Mouse (Mus musculus) megakaryocyte, embryonic 14.5 days (primary cell): Measurements from ENCODE around the gene Tfap2c. TPM values are rescaled to one million over a fixed set of nuclear protein-coding genes. Genes with fewer than 3 reads are reported as not detected.

Experiments used
- H3K27me3 ChIP-seq: replicated peaks from 2 replicates; pipeline ENCODE3; 2012; ENCODE audit warnings: inconsistent platforms
- H3K36me3 ChIP-seq: replicated peaks from 2 replicates; pipeline ENCODE3; 2012; ENCODE audit warnings: low read length, inconsistent platforms, mixed read lengths
- H3K4me1 ChIP-seq: 2 replicates; pipeline ENCODE4 v1.6.1; 2012; ENCODE audit warnings: inconsistent platforms
- H3K4me3 ChIP-seq: replicated peaks from 2 replicates; pipeline ENCODE3; 2012; ENCODE audit warnings: moderate library complexity, mild to moderate bottlenecking, inconsistent platforms
- H3K9me3 ChIP-seq: 2 replicates; pipeline ENCODE4 v1.6.1; 2012; ENCODE audit warnings: inconsistent platforms
- FLI1 ChIP-seq: IDR thresholded peaks from 2 replicates; pipeline ENCODE4 v1.6.1; 2012; ENCODE audit warnings: low read length, inconsistent platforms, mixed read lengths
- GATA1 ChIP-seq: IDR thresholded peaks from 3 replicates; pipeline ENCODE4 v1.6.1; 2012; ENCODE audit warnings: mixed read lengths, low read length, inconsistent platforms, borderline replicate concordance
- polyA plus RNA-seq: library from polyadenylated mRNA; stranded (reverse); fragments of >175 nt; gene quantifications from 2 replicates; pipeline ENCODE4 v1.2.3, GENCODE M21; 2012; ENCODE audit warnings: low replicate concordance; ENCODE audit not compliant: insufficient read depth

The Tfap2c gene
- not detected in 2 replicates for polyA plus RNA-seq

GRCm38 (mm10) chr2:172549371-172550155 is at the start of gene Tfap2c:
Gene Tfap2c, plus strand, starts transcription at chr2:172549593.
- Histone ChIP-seq H3K4me1 (peaks cover 43% of the 10 kb centered on the region), H3K9me3 (no peaks in the 10 kb centered on the region; the same call in 1 of the 2 replicates), H3K36me3 (no peaks in the 10 kb centered on the region), H3K4me3 (peak within 1 kb of the TSS; percentile 73), H3K27me3 (peaks cover 97% of the 10 kb centered on the region)
- TF ChIP-seq GATA1 (no peak), FLI1 (no peak)

GRCm38 (mm10) chr2:172500752-172501316 is 48.6 kb upstream of the Tfap2c start:
- peaks cover 15% of the 10 kb centered on the region for H3K4me1 ChIP-seq
- peaks cover 32% of the 10 kb centered on the region for H3K27me3 ChIP-seq
- no peaks in the 10 kb centered on the region for H3K9me3 ChIP-seq
- H3K36me3 ChIP-seq, result no peaks in the 10 kb centered on the region
- TF ChIP-seq GATA1, result no peak
- TF ChIP-seq FLI1, result no peak
- H3K4me3 ChIP-seq, result no peak overlapping the region

DNA sequence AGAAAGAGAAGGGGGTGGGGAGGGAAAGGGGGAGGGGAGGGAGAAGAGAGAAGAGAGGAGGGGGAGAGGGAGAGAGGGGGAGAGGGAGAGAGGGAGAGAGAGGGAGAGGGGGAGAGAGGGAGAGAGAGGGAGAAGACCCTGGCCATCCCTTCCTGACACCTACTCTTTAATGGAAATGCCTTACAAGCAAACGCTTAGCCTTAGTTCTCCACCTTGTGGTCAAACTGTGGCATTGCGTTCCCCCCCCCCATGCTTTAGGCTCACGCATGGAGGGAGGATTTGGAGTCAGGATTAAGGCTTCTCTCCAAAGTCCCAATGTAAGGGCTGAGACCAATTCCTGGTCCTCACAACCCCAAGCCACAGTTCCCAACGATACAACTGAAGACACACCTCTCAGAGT is 48.1 kb upstream of the Tfap2c start:
- Histone ChIP-seq H3K36me3 (no peaks in the 10 kb centered on the region), H3K9me3 (no peaks in the 10 kb centered on the region), H3K4me3 (no peak overlapping the region), H3K4me1 (peaks cover 15% of the 10 kb centered on the region), H3K27me3 (peaks cover 32% of the 10 kb centered on the region)
- TF ChIP-seq GATA1 (no peak), FLI1 (no peak)

- Histone ChIP-seq H3K27me3 (peaks cover 29% of the 10 kb centered on the region), H3K4me1 (peaks cover 15% of the 10 kb centered on the region), H3K36me3 (no peaks in the 10 kb centered on the region), H3K4me3 (no peak overlapping the region), H3K9me3 (no peaks in the 10 kb centered on the region)
- no peak for TF ChIP-seq FLI1
- TF ChIP-seq GATA1, result no peak
Observed at GRCm38 (mm10) chr2:172502168-172502567, 47.2 kb upstream of the Tfap2c start.

- TF ChIP-seq GATA1, result no peak
- TF ChIP-seq FLI1, result no peak
- Histone ChIP-seq H3K9me3 (no peaks in the 10 kb centered on the region), H3K36me3 (no peaks in the 10 kb centered on the region), H3K4me3 (no peak overlapping the region), H3K4me1 (peaks cover 7% of the 10 kb centered on the region; the same call in 1 of the 2 replicates), H3K27me3 (peaks cover 20% of the 10 kb centered on the region)
Observed at GRCm38 (mm10) chr2:172506121-172506520, 43.3 kb upstream of the Tfap2c start.

- TF ChIP-seq FLI1 (no peak), GATA1 (no peak)
- peaks cover 21% of the 10 kb centered on the region for H3K27me3 ChIP-seq
- no peaks in the 10 kb centered on the region for H3K9me3 ChIP-seq
- no peaks in the 10 kb centered on the region for H3K36me3 ChIP-seq
- peaks cover 4% of the 10 kb centered on the region; the same call in 1 of the 2 replicates for H3K4me1 ChIP-seq
- no peak overlapping the region for H3K4me3 ChIP-seq
Observed at GRCm38 (mm10) chr2:172510056-172510712, 39.2 kb upstream of the Tfap2c start.

DNA sequence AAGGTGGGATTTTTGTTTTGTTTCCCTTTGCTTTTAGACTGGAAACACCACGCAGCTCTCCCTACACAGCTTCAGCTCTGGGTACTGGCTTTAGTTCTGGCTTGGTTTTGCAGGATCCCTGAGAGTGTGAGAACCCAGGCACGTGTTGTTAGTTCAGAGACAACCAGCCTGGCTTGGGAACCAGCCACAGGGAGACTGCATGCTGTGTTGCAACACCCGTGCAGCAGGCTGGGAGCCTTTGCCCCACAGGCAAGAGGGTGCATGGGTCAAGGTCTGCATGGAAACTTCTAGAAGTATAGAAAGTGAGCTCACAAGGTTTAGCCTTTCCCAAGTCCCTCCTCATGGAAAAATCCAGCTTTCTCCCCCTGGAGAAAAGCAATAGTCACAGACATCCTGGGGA is 38.5 kb upstream of the Tfap2c start:
- TF ChIP-seq GATA1 (no peak), FLI1 (no peak)
- H3K27me3 ChIP-seq, result peaks cover 19% of the 10 kb centered on the region

DNA sequence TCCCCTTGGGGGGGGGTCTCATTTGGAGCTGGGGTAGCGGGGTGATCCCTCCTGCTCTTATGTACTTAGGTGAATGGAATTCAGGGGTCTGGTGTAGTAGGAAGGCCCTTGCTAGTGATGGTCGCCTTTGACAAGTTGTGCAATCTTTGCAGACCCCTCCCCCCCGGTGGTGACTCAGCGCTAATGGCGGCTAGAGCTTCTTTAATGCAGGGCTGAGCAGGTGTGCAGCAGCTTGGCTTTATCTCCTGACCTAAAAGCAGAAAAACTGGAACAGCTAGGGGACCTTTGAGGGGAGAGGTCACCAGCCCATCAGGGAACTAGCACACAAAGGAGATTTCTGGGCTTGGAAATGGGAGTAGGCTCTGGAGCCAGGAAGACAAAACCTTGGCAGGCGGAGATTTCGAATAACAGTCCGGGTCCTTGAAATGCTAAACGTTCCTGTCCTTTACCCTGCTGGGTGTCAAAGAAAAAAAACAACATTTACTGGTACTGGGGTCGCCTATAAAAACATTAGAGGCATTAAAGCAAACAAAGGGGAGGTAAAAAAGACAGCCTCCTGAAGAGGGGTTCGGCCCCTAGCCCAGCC is 32.9 kb upstream of the Tfap2c start:
- Histone ChIP-seq H3K4me3 (no peak overlapping the region), H3K9me3 (peaks cover 10% of the 10 kb centered on the region), H3K27me3 (peaks cover 35% of the 10 kb centered on the region), H3K4me1 (no peaks in the 10 kb centered on the region; the same call in 1 of the 2 replicates), H3K36me3 (no peaks in the 10 kb centered on the region)
- TF ChIP-seq FLI1 (no peak), GATA1 (no peak)

More for the DNA sequence above, 38.5 kb upstream of the Tfap2c start:
- no peaks in the 10 kb centered on the region for H3K36me3 ChIP-seq
- H3K9me3 ChIP-seq, result no peaks in the 10 kb centered on the region
- no peaks in the 10 kb centered on the region; the same call in 1 of the 2 replicates for H3K4me1 ChIP-seq
- no peak overlapping the region for H3K4me3 ChIP-seq

DNA sequence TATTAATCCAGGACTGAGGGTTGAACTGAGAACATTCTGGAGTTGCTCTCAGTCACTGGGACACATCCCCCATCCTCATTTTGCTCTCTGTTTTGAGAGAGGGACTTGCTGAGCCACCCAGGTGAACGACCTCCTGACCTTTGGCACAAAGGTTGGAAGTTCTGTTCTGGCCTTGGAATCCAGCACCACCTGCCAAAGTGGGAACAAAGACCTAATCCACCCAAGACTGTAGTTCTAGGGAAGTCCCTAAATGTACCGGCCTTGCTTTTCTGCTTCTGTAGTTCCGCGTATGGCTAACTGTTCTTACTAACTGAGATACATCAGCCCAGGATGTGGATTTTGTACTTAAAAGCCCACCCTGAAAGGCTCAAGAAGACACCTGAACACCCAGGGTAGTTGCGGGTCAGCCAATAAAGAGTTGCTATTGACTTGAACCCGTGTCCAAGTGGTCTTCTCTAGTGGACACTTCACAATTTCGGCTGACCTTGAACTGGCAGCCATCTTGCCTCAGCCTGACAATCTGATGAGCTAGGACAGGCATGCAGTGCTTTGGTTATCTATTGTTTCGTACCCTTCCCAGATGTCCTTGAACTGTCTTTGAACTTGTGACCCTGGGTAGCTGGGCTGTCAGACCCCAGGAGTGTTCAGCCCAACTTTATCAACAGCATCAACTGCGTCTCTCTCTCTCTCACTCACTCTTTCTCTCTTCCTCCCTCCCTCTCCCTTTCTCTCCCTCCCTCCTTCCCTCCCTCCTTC is 28.6 kb upstream of the Tfap2c start:
- H3K27me3 ChIP-seq, result peaks cover 30% of the 10 kb centered on the region
- H3K4me1 ChIP-seq, result no peaks in the 10 kb centered on the region; the same call in 1 of the 2 replicates
- no peaks in the 10 kb centered on the region for H3K36me3 ChIP-seq
- H3K9me3 ChIP-seq, result peaks cover 10% of the 10 kb centered on the region
- TF ChIP-seq FLI1, result no peak
- TF ChIP-seq GATA1, result no peak
- no peak overlapping the region for H3K4me3 ChIP-seq
